In the genomic region with DNA sequence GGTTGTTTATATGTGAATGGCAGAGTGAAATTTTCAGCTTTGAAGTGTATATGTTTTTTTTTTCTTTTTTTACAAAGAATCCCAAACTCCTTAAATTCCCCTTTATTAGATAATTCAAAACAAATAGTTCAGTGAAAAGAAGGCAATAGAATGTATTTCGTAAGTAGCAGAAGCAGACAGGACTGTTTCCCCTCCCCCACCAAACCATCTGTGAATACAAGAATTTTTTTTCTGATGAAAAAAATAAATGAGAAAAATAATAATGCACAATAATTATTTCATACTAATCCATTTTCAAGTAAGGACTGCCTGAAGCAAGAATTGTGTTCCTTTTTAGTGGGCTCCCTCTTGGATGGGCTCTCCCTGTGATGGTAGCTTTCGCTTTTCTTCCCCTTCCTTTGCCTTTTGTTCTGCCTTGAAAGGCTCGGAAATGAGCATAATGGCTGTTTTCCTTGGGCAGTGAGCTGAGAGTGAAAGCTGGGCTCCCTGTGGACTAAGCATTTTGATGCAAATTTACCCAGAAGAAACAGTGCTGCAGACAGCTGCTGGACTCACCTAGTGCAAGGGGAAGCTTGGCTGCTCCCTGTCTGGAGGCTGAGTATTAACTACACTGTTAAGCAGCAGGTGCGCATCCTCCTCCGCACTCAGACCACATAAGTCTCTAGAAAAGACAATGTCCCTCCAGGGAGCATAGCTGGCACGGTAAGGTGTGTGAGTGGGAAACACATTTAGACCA, we compare ENCODE assay signal across 9 mouse cellular contexts.
DNase-seq lines count a peak whose midpoint lies in the region; ATAC-seq and TF ChIP-seq lines count a peak whose summit lies in the region.
"Had no signal": no experiment of that assay in that cellular context is flagged by ENCODE, and none has a peak within 500 bp of the region (broad histone marks: within the 10 kb centered on the region; RNA-seq: fewer than 3 reads in every experiment).

No protein-coding gene starts in this region.

- no peak for TF ChIP-seq POLR2A in ES-Bruce4 (IDR thresholded peaks at IDR 0.05; ENCODE audit: insufficient read depth, low read length)

- ATAC-seq in embryonic facial prominence, embryonic 15.5 days (ENCODE audit: insufficient number of reproducible peaks, low FRiP score, low TSS enrichment, low read depth) = peak; percentile 51
- no peak for ATAC-seq in CD4-positive, CD25-positive, alpha-beta regulatory T cell, adult 4 months

- no peaks in the 10 kb centered on the region for H3K4me1 ChIP-seq in ES-Bruce4 (ENCODE audit: control insufficient read depth, insufficient read depth, low read length)
- H3K4me1 ChIP-seq in embryonic facial prominence, embryonic 15.5 days = no peaks in the 10 kb centered on the region

- H3K4me2 ChIP-seq in embryonic facial prominence, embryonic 15.5 days (replicated peaks) = no peak overlapping the region

- H3K9me3 ChIP-seq in ES-Bruce4 (replicated peaks; ENCODE audit: control insufficient read depth, insufficient read depth, low read length, poor library complexity, severe bottlenecking) = peaks cover 61% of the 10 kb centered on the region
- H3K9me3 ChIP-seq in embryonic facial prominence, embryonic 15.5 days (replicated peaks) = no peaks in the 10 kb centered on the region

- H3K36me3 ChIP-seq in ES-Bruce4 (ENCODE audit: control insufficient read depth, insufficient read depth, low read length, poor library complexity, severe bottlenecking) = no peaks in the 10 kb centered on the region
- H3K36me3 ChIP-seq in embryonic facial prominence, embryonic 15.5 days = no peaks in the 10 kb centered on the region

- no peak overlapping the region for H3K9ac ChIP-seq in ES-Bruce4 (ENCODE audit: low read depth, poor library complexity, severe bottlenecking)
- H3K9ac ChIP-seq in embryonic facial prominence, embryonic 15.5 days = no peak overlapping the region

- DNase-seq in R1 (ENCODE audit: low read depth, low spot score) = peak; percentile 96
- peak; percentile 25 to 34 for DNase-seq in layer of hippocampus, postnatal 10 days (ENCODE audit: low spot score in 2 of 2)
- no peak for DNase-seq in urinary bladder, postnatal 10 days (ENCODE audit: low spot score)
- no peak for DNase-seq in kidney, postnatal 25 days
- no peak for DNase-seq in adrenal gland, adult 18-20 months (ENCODE audit: low spot score in 2 of 2)
- DNase-seq: lung, postnatal 4 days had no signal

- H3K27ac ChIP-seq in ES-Bruce4 (ENCODE audit: insufficient read depth, low read length) = no peak overlapping the region
- no peak overlapping the region for H3K27ac ChIP-seq in embryonic facial prominence, embryonic 15.5 days (replicated peaks)

- TF ChIP-seq EP300 in ES-Bruce4 (IDR thresholded peaks at IDR 0.05; ENCODE audit: insufficient read depth, low read depth, low read length) = peak; percentile 81; the same call in 1 of the 2 replicates

- no peak overlapping the region for H3K4me3 ChIP-seq in ES-Bruce4 (ENCODE audit: low read depth, low read length)
- H3K4me3 ChIP-seq in embryonic facial prominence, embryonic 15.5 days (replicated peaks) = no peak overlapping the region

- WGBS in embryonic facial prominence, embryonic 15.5 days = 25% methylated on average over 6 of the region's 6 CpGs

- no peak for TF ChIP-seq CTCF in ES-Bruce4 (IDR thresholded peaks at IDR 0.05; ENCODE audit: low read depth, low read length)

- peaks cover 3% of the 10 kb centered on the region; the same call in 1 of the 2 replicates for H3K27me3 ChIP-seq in ES-Bruce4 (ENCODE audit: control insufficient read depth, insufficient read depth, low read length, poor library complexity, severe bottlenecking)
- no peaks in the 10 kb centered on the region for H3K27me3 ChIP-seq in embryonic facial prominence, embryonic 15.5 days

Comparison
In these comparisons a context has a peak if more than half of its experiments do, and no peak if none do; other contexts are left out.
1. DNase-seq: peak in R1 (single experiment) and layer of hippocampus, postnatal 10 days (2 of 2); none in urinary bladder, postnatal 10 days (single experiment), kidney, postnatal 25 days (0 of 2) and adrenal gland, adult 18-20 months (0 of 2).